Mouse (Mus musculus): ENCODE data around the gene Xlr5a.
"Not testable (repeated sequence)": the region's sequence is repeated elsewhere in the genome, so short reads cannot be mapped to it uniquely, and the experiment has no call there.

DNA sequence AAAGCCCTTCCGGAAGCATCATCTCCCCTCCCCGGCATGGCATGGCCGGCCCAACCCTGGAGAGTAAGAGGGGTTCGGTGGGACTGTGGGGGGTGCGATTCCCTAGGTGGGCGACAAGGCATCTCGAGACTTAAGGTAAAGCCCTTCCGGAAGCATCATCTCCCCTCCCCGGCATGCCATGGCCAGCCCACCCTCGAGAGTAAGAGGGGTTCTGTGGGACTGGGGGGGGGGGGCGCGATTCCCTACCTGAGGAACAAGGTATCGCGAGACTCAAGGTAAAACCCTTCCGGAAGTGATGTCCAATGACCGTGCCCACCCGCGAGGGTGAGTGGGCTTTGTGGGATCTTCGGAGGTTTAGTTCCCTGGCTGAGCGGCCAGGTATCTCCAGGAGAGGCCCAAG is 144.3 kb downstream of the Xlr5a start, which contains the start of gene Xlr5b:
- TF ChIP-seq CTCF (IDR thresholded peaks at IDR 0.05; ENCODE audit: control insufficient read depth, insufficient read depth, insufficient read length); FOSL1 (IDR thresholded peaks at IDR 0.05; ENCODE audit: insufficient read depth, low read length, poor library complexity, severe bottlenecking): not testable (repeated sequence)
